ENCODE assay signal across 23 mouse cellular contexts in genomic region chr2:106190579-106191322, GRCm38 (mm10).
DNase-seq lines count a peak whose midpoint lies in the region; ATAC-seq and TF ChIP-seq lines count a peak whose summit lies in the region.
"Had no signal": no experiment of that assay in that cellular context is flagged by ENCODE, and none has a peak within 500 bp of the region (broad histone marks: within the 10 kb centered on the region; RNA-seq: fewer than 3 reads in every experiment).

No protein-coding gene starts in this region.

- no peaks in the 10 kb centered on the region for H3K9me3 ChIP-seq in hindbrain, embryonic 10.5 days
- no peaks in the 10 kb centered on the region for H3K9me3 ChIP-seq in hindbrain, embryonic 16.5 days (ENCODE audit: control insufficient read depth, low read length)
- no peaks in the 10 kb centered on the region for H3K9me3 ChIP-seq in midbrain, embryonic 12.5 days
- no peaks in the 10 kb centered on the region for H3K9me3 ChIP-seq in midbrain, embryonic 16.5 days (replicated peaks; ENCODE audit: control insufficient read depth, low read length, poor library complexity, severe bottlenecking)
- H3K9me3 ChIP-seq: heart, embryonic 10.5 days; hindbrain, embryonic 15.5 days; limb, embryonic 13.5 days; liver, embryonic 13.5 days; neural tube, embryonic 13.5 days; stomach, embryonic 15.5 days had no signal

- no peaks in the 10 kb centered on the region for H3K36me3 ChIP-seq in hindbrain, embryonic 10.5 days
- no peaks in the 10 kb centered on the region for H3K36me3 ChIP-seq in hindbrain, embryonic 16.5 days (ENCODE audit: control insufficient read depth, insufficient read depth, low read length)
- H3K36me3 ChIP-seq in midbrain, embryonic 12.5 days, result no peaks in the 10 kb centered on the region
- H3K36me3 ChIP-seq in midbrain, embryonic 16.5 days (ENCODE audit: control insufficient read depth, insufficient read depth, low read length), result no peaks in the 10 kb centered on the region
- H3K36me3 ChIP-seq: heart, embryonic 10.5 days; hindbrain, embryonic 15.5 days; limb, embryonic 13.5 days; liver, embryonic 13.5 days; neural tube, embryonic 13.5 days; stomach, embryonic 15.5 days had no signal

- no peak for ATAC-seq in hindbrain, embryonic 16.5 days
- ATAC-seq in midbrain, embryonic 12.5 days (ENCODE audit: low FRiP score, low read depth), result peak; percentile 84
- ATAC-seq in midbrain, embryonic 16.5 days, result no peak
- ATAC-seq: intestine, postnatal 0 days had no signal

- H3K4me3 ChIP-seq in hindbrain, embryonic 10.5 days, result no peak overlapping the region
- H3K4me3 ChIP-seq in hindbrain, embryonic 16.5 days (ENCODE audit: low read length), result no peak overlapping the region
- H3K4me3 ChIP-seq in midbrain, embryonic 12.5 days, result no peak overlapping the region
- H3K4me3 ChIP-seq in midbrain, embryonic 16.5 days (ENCODE audit: low read depth, low read length), result no peak overlapping the region
- H3K4me3 ChIP-seq: heart, embryonic 10.5 days; hindbrain, embryonic 15.5 days; limb, embryonic 13.5 days; liver, embryonic 13.5 days; neural tube, embryonic 13.5 days; stomach, embryonic 15.5 days had no signal

- peak; percentile 29 for DNase-seq in hindbrain, embryonic 10.5 days (ENCODE audit: low spot score)
- DNase-seq in brain, embryonic 14.5 days (ENCODE audit: low read depth), result peak; percentile 66
- DNase-seq in embryo, embryonic 9.5 days (ENCODE audit: extremely low spot score), result peak; percentile 29
- no peak for DNase-seq in heart, postnatal 25 days (ENCODE audit: low spot score)
- DNase-seq in heart, postnatal 36 days, result no peak
- DNase-seq: cerebellum, adult 11-12 months; cerebellum, postnatal 10 days; gastrocnemius, postnatal 10 days; kidney, postnatal 36 days; layer of hippocampus, adult 9-11 months; liver, embryonic 13.5 days; lung, embryonic 14.5 days; right cerebral cortex, adult 18-20 months; thymus, postnatal 25 days had no signal

- no peak for TF ChIP-seq CTCF in brain, embryonic 14.5 days (IDR thresholded peaks at IDR 0.05; ENCODE audit: borderline replicate concordance, extremely low read depth, insufficient read depth, insufficient read length)

- H3K4me2 ChIP-seq in hindbrain, embryonic 16.5 days (ENCODE audit: low read length), result no peak overlapping the region
- H3K4me2 ChIP-seq in midbrain, embryonic 12.5 days (replicated peaks), result peak overlapping the region; percentile 21; the same call in 1 of the 2 replicates
- H3K4me2 ChIP-seq in midbrain, embryonic 16.5 days (ENCODE audit: low read length), result no peak overlapping the region
- H3K4me2 ChIP-seq: hindbrain, embryonic 15.5 days; limb, embryonic 13.5 days; liver, embryonic 13.5 days; lung, embryonic 14.5 days; neural tube, embryonic 13.5 days; stomach, embryonic 15.5 days had no signal

- H3K4me1 ChIP-seq in hindbrain, embryonic 10.5 days (replicated peaks), result peaks cover 56% of the 10 kb centered on the region
- H3K4me1 ChIP-seq in hindbrain, embryonic 16.5 days (ENCODE audit: control insufficient read depth, insufficient read depth, low read depth, low read length), result peaks cover 13% of the 10 kb centered on the region
- peaks cover 30% of the 10 kb centered on the region for H3K4me1 ChIP-seq in midbrain, embryonic 12.5 days
- H3K4me1 ChIP-seq in midbrain, embryonic 16.5 days (ENCODE audit: control insufficient read depth, insufficient read depth, low read length), result peaks cover 15% of the 10 kb centered on the region
- H3K4me1 ChIP-seq: heart, embryonic 10.5 days; liver, embryonic 13.5 days had no signal

- peaks cover 47% of the 10 kb centered on the region for H3K27me3 ChIP-seq in hindbrain, embryonic 10.5 days (ENCODE audit: insufficient read depth, poor library complexity, severe bottlenecking)
- no peaks in the 10 kb centered on the region; the same call in 1 of the 2 replicates for H3K27me3 ChIP-seq in hindbrain, embryonic 16.5 days (replicated peaks; ENCODE audit: control insufficient read depth, insufficient read depth, low read length)
- peaks cover 14% of the 10 kb centered on the region for H3K27me3 ChIP-seq in midbrain, embryonic 12.5 days
- H3K27me3 ChIP-seq in midbrain, embryonic 16.5 days (ENCODE audit: control insufficient read depth, insufficient read depth, low read depth, low read length), result no peaks in the 10 kb centered on the region; the same call in 1 of the 2 replicates
- H3K27me3 ChIP-seq: liver, embryonic 13.5 days had no signal

- TF ChIP-seq POLR2A in brain, embryonic 14.5 days (IDR thresholded peaks at IDR 0.05; ENCODE audit: borderline replicate concordance, extremely low read depth, insufficient read depth, insufficient read length, poor library complexity, severe bottlenecking), result no peak

- 18% methylated on average over 11 of the region's 11 CpGs for WGBS in hindbrain, embryonic 10.5 days
- 17% methylated on average over 11 of the region's 11 CpGs for WGBS in hindbrain, embryonic 16.5 days
- WGBS in midbrain, embryonic 12.5 days, result 11% methylated on average over 11 of the region's 11 CpGs
- 9% methylated on average over 11 of the region's 11 CpGs for whole genome bisulfite sequencing in midbrain, embryonic 16.5 days

- peak overlapping the region; percentile 60; the same call in 1 of the 2 replicates for H3K27ac ChIP-seq in hindbrain, embryonic 10.5 days
- no peak overlapping the region for H3K27ac ChIP-seq in hindbrain, embryonic 16.5 days (ENCODE audit: low read depth, low read length)
- peak overlapping the region; percentile 42; the same call in 1 of the 2 replicates for H3K27ac ChIP-seq in midbrain, embryonic 12.5 days (replicated peaks)
- H3K27ac ChIP-seq in midbrain, embryonic 16.5 days (ENCODE audit: low read length), result no peak overlapping the region
- H3K27ac ChIP-seq: heart, embryonic 10.5 days; hindbrain, embryonic 15.5 days; limb, embryonic 13.5 days; liver, embryonic 13.5 days; neural tube, embryonic 13.5 days; stomach, embryonic 15.5 days had no signal

- no peak overlapping the region for H3K9ac ChIP-seq in hindbrain, embryonic 16.5 days (ENCODE audit: low read depth, low read length)
- H3K9ac ChIP-seq in midbrain, embryonic 12.5 days (replicated peaks), result no peak overlapping the region
- H3K9ac ChIP-seq in midbrain, embryonic 16.5 days (ENCODE audit: low read depth, low read length), result no peak overlapping the region
- H3K9ac ChIP-seq: hindbrain, embryonic 15.5 days; limb, embryonic 13.5 days; liver, embryonic 13.5 days; lung, embryonic 14.5 days; neural tube, embryonic 13.5 days; stomach, embryonic 15.5 days had no signal

- intact Hi-C loops in heart, postnatal 25 days (cut with DNase I), result loop anchor here (10.0 kb wide), 3 partner anchors 576 to 764 kb away; no protein-coding TSS in a partner anchor
- intact Hi-C loops in heart, postnatal 36 days (cut with DNase I), result loop anchor here (10.0 kb wide), 1 partner anchor 856 kb away; no protein-coding TSS in a partner anchor

Comparison
In these comparisons a context has a peak if more than half of its experiments do, and no peak if none do; other contexts are left out.
1. H3K27ac ChIP-seq: peak in hindbrain, embryonic 10.5 days (single experiment) and midbrain, embryonic 12.5 days (single experiment); none in hindbrain, embryonic 16.5 days (single experiment) and midbrain, embryonic 16.5 days (single experiment).
2. DNase-seq: peak in hindbrain, embryonic 10.5 days (single experiment), brain, embryonic 14.5 days (single experiment) and embryo, embryonic 9.5 days (single experiment); none in heart, postnatal 25 days (single experiment) and heart, postnatal 36 days (0 of 2).